Mouse (Mus musculus) cerebellum, postnatal 25 days (tissue): ENCODE results near the gene Olfr357.

Source experiments
- DNase-seq, 2 experiments: peaks; one replicate each; pipeline ENCODE4 v3.0.0; 2021; ENCODE audit warnings: mixed read lengths in 2 of 2

Gene Olfr357

DNA sequence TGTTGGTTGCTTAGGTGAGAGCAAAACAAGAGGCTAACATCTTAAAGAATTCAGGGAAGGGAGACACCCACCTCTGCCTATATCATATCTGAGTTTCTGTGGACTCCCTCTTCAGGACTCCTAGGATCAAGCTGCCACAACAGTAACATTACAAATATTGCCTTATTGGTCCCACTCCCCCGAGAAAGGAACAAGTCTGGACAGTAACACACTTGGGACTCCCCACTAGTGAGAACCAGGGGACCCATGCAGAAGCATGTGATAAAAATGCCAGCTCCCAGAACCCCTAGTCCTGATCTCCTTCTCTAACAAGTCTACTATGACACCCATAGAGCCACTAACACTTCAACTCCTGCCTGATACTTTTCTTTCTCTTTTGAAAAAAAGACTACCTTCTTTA, at the start of gene Olfr357:
Olfr357 (plus strand) TSS at position 301 of the 400 bp plus-strand sequence.
- DNase-seq: no peak

DNA sequence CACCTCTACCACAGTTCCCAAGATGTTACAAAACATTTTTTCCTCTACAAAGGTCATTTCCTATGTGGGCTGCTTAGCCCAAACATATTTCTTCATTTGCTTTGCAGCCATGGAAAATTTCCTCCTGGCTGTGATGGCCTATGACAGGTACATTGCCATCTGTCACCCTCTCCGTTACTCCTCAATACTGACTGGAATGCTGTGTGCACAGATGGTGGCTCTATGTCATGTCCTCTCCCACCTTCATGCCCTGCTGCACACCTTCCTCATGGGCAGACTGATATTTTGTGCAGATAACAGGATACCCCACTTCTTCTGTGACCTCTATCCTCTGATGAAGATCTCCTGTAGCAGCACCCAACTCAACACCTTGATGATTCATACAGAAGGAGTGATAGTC, 3.4 kb downstream of the Olfr357 start:
- DNase-seq: peak; percentile 6 to 11

DNA sequence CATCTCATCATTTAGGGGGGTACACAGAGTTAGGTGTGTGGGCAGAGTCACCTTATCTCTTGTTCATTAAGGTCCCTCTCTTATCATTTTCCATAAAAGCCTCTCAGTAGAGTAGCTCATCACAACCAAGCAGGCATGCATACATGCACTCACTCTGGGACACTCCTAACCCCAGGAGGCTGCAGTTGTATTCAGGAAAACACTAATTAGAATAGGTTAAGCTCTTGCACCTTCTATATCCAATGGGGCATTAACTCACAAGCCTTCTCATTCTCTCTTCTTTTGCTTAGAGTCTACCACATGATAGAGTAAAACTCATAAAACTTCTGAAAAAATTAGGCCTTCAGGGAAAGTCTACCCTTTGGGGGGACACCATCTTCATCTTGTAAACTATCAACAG, 15.6 kb downstream of the Olfr357 start, which contains the start of gene Olfr358:
Olfr358 (minus strand) TSS at position 101 of the 400 bp plus-strand sequence.
- no peak for DNase-seq
